9 mouse cellular contexts compared by ENCODE assay signal in genomic region chr19:56821040-56821797, GRCm38 (mm10). TPM values are rescaled to one million over a fixed set of nuclear protein-coding genes. Genes with fewer than 3 reads are reported as not detected.
DNase-seq lines count a peak whose midpoint lies in the region; ATAC-seq and TF ChIP-seq lines count a peak whose summit lies in the region.
"Had no signal": no experiment of that assay in that cellular context is flagged by ENCODE, and none has a peak within 500 bp of the region (broad histone marks: within the 10 kb centered on the region; RNA-seq: fewer than 3 reads in every experiment).

No protein-coding gene starts in this region.

- H3K27ac ChIP-seq in gastrocnemius, adult 2 months: peak overlapping the region; percentile 99
- peak overlapping the region; percentile 87; the same call in 1 of the 2 replicates for H3K27ac ChIP-seq in embryonic facial prominence, embryonic 12.5 days
- H3K27ac ChIP-seq in limb, embryonic 12.5 days: peak overlapping the region; percentile 86
- H3K27ac ChIP-seq in small intestine, adult 2 months (ENCODE audit: insufficient read depth, low read depth, low read length): peak overlapping the region; percentile 89

- H3ac ChIP-seq in C2C12 (ENCODE audit: control insufficient read depth, insufficient read length, low read depth): peak overlapping the region; percentile 79

- no peaks in the 10 kb centered on the region for H3K9me3 ChIP-seq in embryonic facial prominence, embryonic 12.5 days
- H3K9me3 ChIP-seq in limb, embryonic 12.5 days: no peaks in the 10 kb centered on the region

- no peak for DNase-seq in gastrocnemius, adult 2 months
- DNase-seq in gastrocnemius, postnatal 10 days: no peak
- no peak for DNase-seq in frontal cortex, adult 2 months (ENCODE audit: extremely low spot score in 1 of 2, low spot score in 1 of 2)
- no peak for DNase-seq in layer of hippocampus, adult 9-10 months (ENCODE audit: low spot score)

- no peak for TF ChIP-seq CTCF in gastrocnemius, adult 2 months (IDR thresholded peaks at IDR 0.05)
- TF ChIP-seq CTCF in C2C12 (IDR thresholded peaks at IDR 0.05; ENCODE audit: control insufficient read depth, insufficient read depth, insufficient read length): no peak
- TF ChIP-seq CTCF in small intestine, adult 2 months (IDR thresholded peaks at IDR 0.05; ENCODE audit: extremely low read depth, insufficient read length, insufficient replicate concordance, low read depth, low read length): no peak

- 7% methylated on average over 22 of the region's 22 CpGs for WGBS in embryonic facial prominence, embryonic 12.5 days
- 7% methylated on average over 22 of the region's 22 CpGs for WGBS in limb, embryonic 12.5 days
- WGBS in small intestine, adult 2 months: 3% methylated on average over 22 of the region's 22 CpGs

- H3K79me3 ChIP-seq in C2C12 (ENCODE audit: low read depth): peaks cover 32% of the 10 kb centered on the region

- no peaks in the 10 kb centered on the region for H3K36me3 ChIP-seq in C2C12 (ENCODE audit: control insufficient read depth, insufficient read depth)
- no peaks in the 10 kb centered on the region for H3K36me3 ChIP-seq in embryonic facial prominence, embryonic 12.5 days
- H3K36me3 ChIP-seq in limb, embryonic 12.5 days: no peaks in the 10 kb centered on the region
- H3K36me3 ChIP-seq in small intestine, adult 2 months (ENCODE audit: control insufficient read depth, insufficient read depth, low read length): no peaks in the 10 kb centered on the region

- TF ChIP-seq POLR2A in small intestine, adult 2 months (IDR thresholded peaks at IDR 0.05; ENCODE audit: low read depth, low read length): no peak

- peak overlapping the region; percentile 99 for H3K4me3 ChIP-seq in gastrocnemius, adult 2 months
- peak overlapping the region; percentile 91 for H3K4me3 ChIP-seq in C2C12 (ENCODE audit: insufficient read depth, poor library complexity, severe bottlenecking)
- peak overlapping the region; percentile 98 for H3K4me3 ChIP-seq in embryonic facial prominence, embryonic 12.5 days
- H3K4me3 ChIP-seq in limb, embryonic 12.5 days (replicated peaks): peak overlapping the region; percentile 98
- peak overlapping the region; percentile 97 for H3K4me3 ChIP-seq in small intestine, adult 2 months (ENCODE audit: low read depth, low read length)

- no peaks in the 10 kb centered on the region for H3K27me3 ChIP-seq in C2C12 (ENCODE audit: control insufficient read depth, insufficient read depth, insufficient read length)
- H3K27me3 ChIP-seq in embryonic facial prominence, embryonic 12.5 days: peaks cover 3% of the 10 kb centered on the region; the same call in 1 of the 2 replicates
- H3K27me3 ChIP-seq in limb, embryonic 12.5 days: peaks cover 12% of the 10 kb centered on the region; the same call in 1 of the 2 replicates
- no peaks in the 10 kb centered on the region for H3K27me3 ChIP-seq in small intestine, adult 2 months (ENCODE audit: control insufficient read depth, insufficient read depth, low read length)

- H3K9ac ChIP-seq in embryonic facial prominence, embryonic 12.5 days: peak overlapping the region; percentile 92
- H3K9ac ChIP-seq in limb, embryonic 12.5 days (replicated peaks): peak overlapping the region; percentile 95

- intact Hi-C loops in gastrocnemius, adult 2 months (cut with DNase I): no loop called here

- peaks cover 57% of the 10 kb centered on the region for H3K79me2 ChIP-seq in C2C12 (ENCODE audit: control insufficient read depth, insufficient read depth)

- peaks cover 41% of the 10 kb centered on the region for H3K4me1 ChIP-seq in embryonic facial prominence, embryonic 12.5 days
- peaks cover 34% of the 10 kb centered on the region for H3K4me1 ChIP-seq in limb, embryonic 12.5 days (replicated peaks)
- peaks cover 20% of the 10 kb centered on the region; the same call in 1 of the 2 replicates for H3K4me1 ChIP-seq in small intestine, adult 2 months (ENCODE audit: control insufficient read depth, insufficient read depth, insufficient read length, low read length)

- no peak for ATAC-seq in embryonic facial prominence, embryonic 12.5 days (ENCODE audit: insufficient number of reproducible peaks, insufficient read depth, low FRiP score, low TSS enrichment)
- ATAC-seq in limb, embryonic 12.5 days (ENCODE audit: insufficient number of reproducible peaks, insufficient read depth, low FRiP score, low TSS enrichment, low read depth): no peak

- H3K4me2 ChIP-seq in embryonic facial prominence, embryonic 12.5 days (replicated peaks): peak overlapping the region; percentile 64
- H3K4me2 ChIP-seq in limb, embryonic 12.5 days: peak overlapping the region; percentile 83

TF ChIP-seq in C2C12, 6 proteins besides CTCF, POLR2A, EP300 and RAD21:
- no peak for TF ChIP-seq FOSL1 (IDR thresholded peaks at IDR 0.05; ENCODE audit: insufficient read depth, low read length, poor library complexity, severe bottlenecking)
- no peak for TF ChIP-seq MYOD1 (IDR thresholded peaks at IDR 0.05; ENCODE audit: control insufficient read depth, insufficient read length, low read depth)
- TF ChIP-seq MAX (IDR thresholded peaks at IDR 0.05): no peak
- TF ChIP-seq MYOG (IDR thresholded peaks at IDR 0.05; ENCODE audit: control insufficient read depth, extremely low read depth, insufficient read length): no peak
- no peak for TF ChIP-seq CEBPB (IDR thresholded peaks at IDR 0.05; ENCODE audit: low read depth)
- no peak for TF ChIP-seq USF1 (IDR thresholded peaks at IDR 0.05; ENCODE audit: low read depth)

RNA-seq across cellular contexts. Expression of gene Ccdc186, which starts 0.8 kb away (rescaled TPM):
- total RNA-seq in gastrocnemius, adult 2 months (2021): 10 to 100 TPM; 23.1 to 26.7 TPM
- 10 to 100 TPM; 23.1 to 29.0 TPM for total RNA-seq in gastrocnemius, postnatal 10 days (2021)
- 2.9 TPM for polyA plus RNA-seq in C2C12 (2012; fragmentation: generic; extraction: Trizol)
- 23.9 TPM in 2 replicates for polyA plus RNA-seq in embryonic facial prominence, embryonic 12.5 days (2016; fragmentation: Nextera tagmentation; extraction: Ambion mirVana)
- polyA plus RNA-seq in limb, embryonic 12.5 days (2016; fragmentation: Nextera tagmentation; extraction: Ambion mirVana): 24.7 and 28.9 TPM in 2 replicates
- polyA plus RNA-seq in small intestine, adult 2 months (2012; rRNA removed): 1.0 and 3.4 TPM in 2 replicates
- polyA plus RNA-seq in frontal cortex, adult 2 months (2012; rRNA removed): 15.0 and 15.7 TPM in 2 replicates

RNA-seq across cellular contexts. Expression of gene Tdrd1, which starts 4.8 kb away (rescaled TPM):
- total RNA-seq in gastrocnemius, adult 2 months (2021): not detected
- total RNA-seq in gastrocnemius, postnatal 10 days (2021): not detected
- polyA plus RNA-seq in C2C12 (2012; fragmentation: generic; extraction: Trizol): not detected
- polyA plus RNA-seq in embryonic facial prominence, embryonic 12.5 days (2016; fragmentation: Nextera tagmentation; extraction: Ambion mirVana): 1.6 and 2.0 TPM in 2 replicates
- 1.8 and 2.3 TPM in 2 replicates for polyA plus RNA-seq in limb, embryonic 12.5 days (2016; fragmentation: Nextera tagmentation; extraction: Ambion mirVana)
- 0.05 and 0.10 TPM in 2 replicates for polyA plus RNA-seq in small intestine, adult 2 months (2012; rRNA removed)
- 0.21 and 0.30 TPM in 2 replicates for polyA plus RNA-seq in frontal cortex, adult 2 months (2012; rRNA removed)
- total RNA-seq: neutrophil, adult 5-6 weeks had no signal

RNA-seq across cellular contexts. Expression of gene Vwa2, which starts 52.8 kb away (rescaled TPM):
- not detected for total RNA-seq in gastrocnemius, adult 2 months (2021)
- not detected for total RNA-seq in gastrocnemius, postnatal 10 days (2021)
- polyA plus RNA-seq in C2C12 (2012; fragmentation: generic; extraction: Trizol): 0.02 TPM
- 6.1 and 6.7 TPM in 2 replicates for polyA plus RNA-seq in embryonic facial prominence, embryonic 12.5 days (2016; fragmentation: Nextera tagmentation; extraction: Ambion mirVana)
- polyA plus RNA-seq in limb, embryonic 12.5 days (2016; fragmentation: Nextera tagmentation; extraction: Ambion mirVana): 7.5 and 7.8 TPM in 2 replicates
- 0.27 and 0.49 TPM in 2 replicates for polyA plus RNA-seq in small intestine, adult 2 months (2012; rRNA removed)
- polyA plus RNA-seq in frontal cortex, adult 2 months (2012; rRNA removed): 0.02 and 0.04 TPM in 2 replicates
- total RNA-seq: neutrophil, adult 5-6 weeks had no signal
